Mouse (Mus musculus) embryonic facial prominence, embryonic 12.5 days (tissue): Measurements from ENCODE around the gene Slc35g1. TPM values are rescaled to one million over a fixed set of nuclear protein-coding genes. Genes with fewer than 3 reads are reported as not detected.

Source experiments
- ATAC-seq: fragments of 200-750 bp; cut with Nextera tagmentation; 2 replicates; pipeline ENCODE4 v1.8.0; 2017; ENCODE audit not compliant: insufficient number of reproducible peaks, insufficient read depth, low FRiP score, low TSS enrichment
- H3K27ac ChIP-seq: fragments of 300-500 bp; sonication (generic); 2 replicates; pipeline ENCODE4 v1.5.1; 2016; ENCODE audit warnings: mild to moderate bottlenecking
- H3K27me3 ChIP-seq: fragments of 300-500 bp; sonication (generic); 2 replicates; pipeline ENCODE4 v1.6.1; 2016; ENCODE audit warnings: mild to moderate bottlenecking, moderate library complexity
- H3K36me3 ChIP-seq: fragments of 300-500 bp; sonication (generic); 2 replicates; pipeline ENCODE4 v1.6.1; 2016; ENCODE audit warnings: mild to moderate bottlenecking
- H3K4me1 ChIP-seq: fragments of 300-500 bp; sonication (generic); 2 replicates; pipeline ENCODE4 v1.6.1; 2016
- H3K4me2 ChIP-seq: fragments of 300-500 bp; sonication (generic); replicated peaks from 2 replicates; pipeline ENCODE4 v1.6.1; 2016; ENCODE audit warnings: mild to moderate bottlenecking, moderate library complexity
- H3K4me3 ChIP-seq: fragments of 300-500 bp; sonication (generic); 2 replicates; pipeline ENCODE4 v1.5.1; 2016; ENCODE audit warnings: mild to moderate bottlenecking
- H3K9ac ChIP-seq: fragments of 300-500 bp; sonication (generic); 2 replicates; pipeline ENCODE4 v1.6.1; 2016; ENCODE audit warnings: mild to moderate bottlenecking, moderate library complexity
- H3K9me3 ChIP-seq: fragments of 300-500 bp; sonication (generic); 2 replicates; pipeline ENCODE4 v1.6.1; 2016; ENCODE audit warnings: mild to moderate bottlenecking, moderate library complexity
- WGBS: fragments of 180-500 bp; shearing (Covaris S2); methylation state at CpG from one replicate; pipeline ENCODE4 v1.1.7; 2016; 5-methylcytosine and 5-hydroxymethylcytosine counted together
- polyA plus RNA-seq: library from polyadenylated mRNA; unstranded; fragments of >200 nt; fragmentation: Nextera tagmentation; extraction: Ambion mirVana; gene quantifications from 2 replicates; pipeline ENCODE4 v1.2.1, GENCODE M21; 2016

The Slc35g1 gene
- polyA plus RNA-seq, result 3.4 and 3.6 TPM in 2 replicates

DNA sequence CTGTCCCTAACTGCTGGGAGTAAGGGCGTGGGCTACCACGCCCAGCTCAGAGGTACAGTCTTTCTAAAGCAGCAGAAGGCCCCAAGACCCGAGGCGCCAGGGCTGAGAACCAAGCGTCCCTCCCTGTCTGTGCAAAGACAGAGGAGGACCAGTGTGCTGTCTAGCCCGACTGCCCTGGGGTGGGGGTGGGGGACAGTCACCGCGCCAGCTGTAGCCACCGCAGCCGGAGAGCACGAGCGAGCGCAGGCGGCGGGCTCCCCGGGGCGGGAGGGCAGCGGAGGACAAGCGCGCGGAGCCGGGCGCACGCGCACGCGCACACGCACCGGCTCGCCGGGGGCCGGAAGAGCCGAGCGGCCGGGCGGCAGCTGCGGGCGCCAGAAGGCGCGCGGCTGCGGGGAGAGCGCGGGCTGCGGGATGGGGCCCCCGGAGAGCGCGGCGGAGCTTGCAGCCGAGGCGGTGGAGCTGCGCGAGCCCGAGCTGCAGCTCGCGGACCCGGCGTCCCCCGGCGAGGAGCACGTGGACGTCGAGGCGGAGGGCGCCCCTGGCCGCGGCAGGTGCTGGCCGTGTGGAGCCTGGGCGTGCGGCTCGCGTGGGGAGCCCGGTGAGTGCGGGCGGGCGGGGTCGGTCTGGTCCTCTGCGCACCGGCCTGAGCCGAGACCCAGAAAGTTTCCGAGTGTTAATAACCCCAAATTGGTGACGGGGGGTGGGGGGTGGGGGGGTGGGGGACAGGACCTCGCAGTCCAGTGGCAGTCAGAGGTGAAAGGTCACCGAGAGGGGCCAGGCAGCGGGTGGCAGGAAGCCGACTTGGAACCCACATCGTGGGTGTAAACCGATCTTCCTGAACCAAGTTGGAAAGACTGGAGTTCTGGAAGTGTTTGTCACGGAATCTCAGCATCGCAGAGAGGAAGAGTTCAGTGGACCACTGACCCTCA, at the start of gene Slc35g1:
Slc35g1 (plus strand) TSS at position 280 of the 932 bp plus-strand sequence.
- peak; percentile 90 for ATAC-seq

DNA sequence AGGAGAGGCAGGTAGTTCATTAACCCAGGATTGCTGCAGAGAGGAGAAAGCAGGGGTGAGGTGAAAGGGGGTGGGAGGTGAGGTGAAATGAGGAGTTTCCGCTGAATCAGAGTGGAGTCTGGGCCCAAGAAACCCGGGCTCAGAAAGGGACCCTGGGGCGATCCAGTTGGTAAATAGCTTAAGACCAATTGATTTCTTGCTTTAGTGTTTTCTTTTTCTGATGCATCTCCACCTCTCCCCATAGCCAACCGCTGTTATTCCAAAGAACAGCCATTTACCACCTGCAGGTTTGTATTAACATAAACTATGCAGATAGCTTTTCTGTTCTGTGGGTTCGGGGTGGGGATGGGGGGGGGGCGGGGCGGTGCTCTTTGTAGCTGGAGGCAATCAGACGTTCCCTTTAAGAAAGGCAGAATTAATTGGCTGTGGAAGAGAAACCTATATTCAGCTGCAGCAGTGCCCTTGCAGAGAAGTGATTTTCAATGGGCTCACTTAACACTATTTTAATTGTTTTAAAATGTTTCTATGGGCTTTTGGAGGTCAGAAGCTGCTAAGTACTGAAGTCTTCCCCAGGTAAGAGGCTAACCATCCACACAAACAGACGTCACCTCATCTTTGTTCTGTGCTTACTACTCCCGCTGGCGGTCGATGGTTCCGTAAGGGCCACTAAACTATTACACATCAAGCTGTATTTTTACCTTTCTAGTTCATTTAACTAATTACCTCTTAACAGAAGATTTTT, 47.3 kb upstream of the Slc35g1 start:
- Histone ChIP-seq H3K4me3 (no peak overlapping the region), H3K9ac (no peak overlapping the region), H3K27ac (no peak overlapping the region), H3K36me3 (no peaks in the 10 kb centered on the region), H3K4me2 (no peak overlapping the region), H3K9me3 (no peaks in the 10 kb centered on the region), H3K4me1 (no peaks in the 10 kb centered on the region), H3K27me3 (no peaks in the 10 kb centered on the region)
- ATAC-seq, result no peak
- 37% methylated on average over 13 of the region's 13 CpGs for WGBS

More for the DNA sequence above, at the start of gene Slc35g1:
- Histone ChIP-seq H3K27ac (no peak within 1 kb of the TSS), H3K9me3 (no peaks in the 10 kb centered on the region), H3K36me3 (no peaks in the 10 kb centered on the region), H3K27me3 (peaks cover 7% of the 10 kb centered on the region; the same call in 1 of the 2 replicates), H3K4me2 (peak within 1 kb of the TSS; percentile 91), H3K4me1 (0 out of 2 replicates have a peak, but pooled peaks cover 4% of the 10 kb centered on the region), H3K9ac (peak within 1 kb of the TSS; percentile 50), H3K4me3 (peak within 1 kb of the TSS; percentile 64)
- under 1% methylated on average over 90 of the region's 90 CpGs for WGBS

DNA sequence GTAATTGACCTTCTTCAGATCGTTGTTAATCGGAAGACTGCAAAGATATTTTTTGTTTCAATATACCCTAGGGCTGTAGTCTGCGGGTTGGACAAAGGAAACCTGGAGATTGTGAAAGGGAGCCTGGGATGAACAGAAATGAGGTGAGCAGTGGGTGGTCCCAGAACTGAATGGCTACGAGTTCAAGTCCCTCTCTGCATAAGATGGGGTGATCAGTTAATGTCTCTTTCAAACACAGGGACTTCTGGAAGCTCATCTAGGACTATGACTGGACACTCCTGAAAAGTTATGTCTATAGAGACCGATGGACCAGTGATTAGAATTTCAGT, 46.8 kb upstream of the Slc35g1 start:
- Histone ChIP-seq H3K27me3 (no peaks in the 10 kb centered on the region), H3K4me3 (no peak overlapping the region), H3K36me3 (no peaks in the 10 kb centered on the region), H3K4me1 (no peaks in the 10 kb centered on the region), H3K4me2 (no peak overlapping the region), H3K27ac (no peak overlapping the region), H3K9ac (no peak overlapping the region), H3K9me3 (no peaks in the 10 kb centered on the region)
- WGBS, result 75% methylated on average over 5 of the region's 5 CpGs
- ATAC-seq, result no peak

DNA sequence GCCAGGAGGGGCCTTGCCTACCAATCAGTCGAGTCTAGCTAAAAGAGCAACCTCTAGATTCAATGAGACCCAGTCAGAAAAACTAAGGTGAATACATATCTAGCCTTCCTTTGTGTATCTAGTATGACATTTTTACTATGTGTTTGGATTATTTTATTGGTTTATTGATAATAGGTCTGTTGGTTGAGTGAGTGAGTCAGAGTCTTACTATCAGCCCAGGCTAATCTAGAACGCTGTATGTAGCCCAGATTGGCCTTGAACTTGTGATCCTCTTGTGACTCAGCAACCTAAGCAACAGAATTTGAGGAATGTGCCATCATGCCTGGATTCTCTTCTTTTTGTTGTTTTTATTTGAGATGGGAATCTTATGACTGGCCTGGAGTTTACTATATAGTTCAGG, 44.6 kb upstream of the Slc35g1 start:
- no peak overlapping the region for H3K9ac ChIP-seq
- no peaks in the 10 kb centered on the region for H3K27me3 ChIP-seq
- H3K9me3 ChIP-seq, result no peaks in the 10 kb centered on the region
- H3K4me3 ChIP-seq, result no peak overlapping the region
- ATAC-seq, result no peak
- H3K4me1 ChIP-seq, result no peaks in the 10 kb centered on the region
- H3K36me3 ChIP-seq, result no peaks in the 10 kb centered on the region
- 82% methylated on average over 2 of the region's 2 CpGs for WGBS
- H3K27ac ChIP-seq, result no peak overlapping the region
- no peak overlapping the region for H3K4me2 ChIP-seq

DNA sequence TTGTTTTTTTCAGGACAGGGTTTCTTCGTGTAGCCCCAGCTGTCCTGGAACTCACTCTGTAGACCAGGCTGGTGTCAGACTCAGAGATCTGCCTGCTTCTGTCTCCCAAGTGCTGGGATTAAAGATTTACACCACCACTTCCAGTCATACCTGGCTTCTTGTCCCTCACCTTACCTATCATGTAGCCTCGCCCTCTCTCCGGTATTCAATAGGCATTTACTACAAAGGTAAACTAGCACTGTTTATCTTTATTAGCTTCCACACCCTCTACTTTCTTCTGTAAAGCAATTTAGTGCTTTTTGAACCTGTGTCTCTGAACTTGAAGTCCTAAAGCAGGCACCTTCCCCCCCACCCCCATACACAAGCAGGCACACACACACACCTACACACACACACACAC, 44.1 kb upstream of the Slc35g1 start:
- WGBS, result 96% methylated on average over 3 of the region's 3 CpGs
- no peak overlapping the region for H3K27ac ChIP-seq
- H3K9me3 ChIP-seq, result no peaks in the 10 kb centered on the region
- H3K9ac ChIP-seq, result no peak overlapping the region
- H3K36me3 ChIP-seq, result no peaks in the 10 kb centered on the region
- no peaks in the 10 kb centered on the region for H3K4me1 ChIP-seq
- no peaks in the 10 kb centered on the region for H3K27me3 ChIP-seq
- ATAC-seq, result no peak
- no peak overlapping the region for H3K4me3 ChIP-seq
- H3K4me2 ChIP-seq, result no peak overlapping the region

DNA sequence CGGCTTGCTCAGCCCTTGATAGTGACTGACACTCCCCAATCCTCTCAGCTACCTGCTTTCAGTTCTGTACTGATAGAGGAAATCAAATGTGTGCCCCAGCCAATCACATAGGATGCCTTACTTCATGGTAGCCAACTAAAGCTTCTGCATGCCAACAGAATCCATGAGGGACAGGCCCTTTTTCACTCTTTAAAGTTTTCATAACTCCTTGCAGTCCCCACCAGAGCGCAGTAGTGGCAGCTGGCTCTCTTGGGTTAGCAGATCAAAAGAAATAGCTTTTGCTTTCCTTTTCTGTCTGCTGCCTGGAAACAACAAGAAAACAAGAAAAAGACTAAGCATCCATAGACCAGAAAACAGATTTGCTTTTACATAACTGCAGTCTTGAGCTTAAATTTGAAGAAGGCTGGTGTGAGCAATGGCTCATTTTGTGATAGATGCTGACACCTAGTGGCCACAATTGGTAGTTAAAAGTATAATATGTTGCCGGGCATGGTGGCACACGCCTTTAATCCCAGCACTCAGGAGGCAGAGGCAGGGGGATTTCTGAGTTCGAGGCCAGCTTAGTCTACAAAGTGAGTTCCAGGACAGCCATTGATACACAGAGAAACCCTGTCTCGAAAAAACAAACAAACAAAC, 43.2 kb upstream of the Slc35g1 start:
- Histone ChIP-seq H3K4me3 (no peak overlapping the region), H3K9me3 (no peaks in the 10 kb centered on the region), H3K27ac (no peak overlapping the region), H3K36me3 (no peaks in the 10 kb centered on the region), H3K4me2 (no peak overlapping the region), H3K27me3 (no peaks in the 10 kb centered on the region), H3K4me1 (no peaks in the 10 kb centered on the region), H3K9ac (no peak overlapping the region)
- 41% methylated on average over 6 of the region's 6 CpGs for WGBS
- ATAC-seq, result no peak

GRCm38 (mm10) chr19:38354279-38354678, 41.5 kb upstream of the Slc35g1 start:
- ATAC-seq, result no peak
- no peaks in the 10 kb centered on the region for H3K4me1 ChIP-seq
- no peaks in the 10 kb centered on the region for H3K36me3 ChIP-seq
- no peaks in the 10 kb centered on the region for H3K27me3 ChIP-seq
- no peaks in the 10 kb centered on the region for H3K9me3 ChIP-seq
- no peak overlapping the region for H3K27ac ChIP-seq
- H3K4me3 ChIP-seq, result no peak overlapping the region
- 97% methylated on average over 1 of the region's 1 CpGs for whole genome bisulfite sequencing
- no peak overlapping the region for H3K9ac ChIP-seq
- H3K4me2 ChIP-seq, result no peak overlapping the region

DNA sequence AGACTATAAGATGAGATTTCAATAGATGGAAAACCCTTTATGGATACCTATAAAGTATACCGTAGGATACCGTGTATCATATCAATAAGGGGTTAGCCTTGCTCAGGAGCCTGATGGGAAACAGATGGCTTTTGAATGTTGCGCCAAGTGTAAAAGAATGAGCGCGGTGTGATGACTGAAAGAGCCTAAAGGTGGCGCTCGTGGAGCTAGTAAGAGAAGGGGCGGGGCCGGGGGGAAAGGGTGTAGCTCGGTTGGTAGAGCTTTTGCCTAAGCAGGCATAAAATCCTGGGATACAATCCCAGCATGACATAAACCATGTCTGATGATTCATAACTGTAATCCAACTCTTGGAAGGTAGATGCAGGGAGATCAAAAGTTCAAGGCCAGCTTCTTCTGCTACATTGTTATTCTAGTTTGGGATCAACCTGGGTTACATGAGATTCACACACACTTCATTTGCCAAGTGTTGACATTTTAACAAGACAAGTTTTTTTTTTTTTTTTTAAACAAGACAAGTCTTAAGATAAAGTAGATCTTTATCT, 40.9 kb upstream of the Slc35g1 start:
- no peak overlapping the region for H3K4me3 ChIP-seq
- no peak overlapping the region for H3K4me2 ChIP-seq
- no peaks in the 10 kb centered on the region for H3K36me3 ChIP-seq
- WGBS, result 72% methylated on average over 10 of the region's 10 CpGs
- no peak overlapping the region for H3K27ac ChIP-seq
- no peaks in the 10 kb centered on the region for H3K9me3 ChIP-seq
- no peaks in the 10 kb centered on the region for H3K4me1 ChIP-seq
- H3K9ac ChIP-seq, result no peak overlapping the region
- no peak for ATAC-seq
- no peaks in the 10 kb centered on the region for H3K27me3 ChIP-seq

GRCm38 (mm10) chr19:38356211-38356828, 39.5 kb upstream of the Slc35g1 start:
- H3K36me3 ChIP-seq, result no peaks in the 10 kb centered on the region
- H3K4me2 ChIP-seq, result no peak overlapping the region
- H3K9me3 ChIP-seq, result no peaks in the 10 kb centered on the region
- no peak for ATAC-seq
- H3K27me3 ChIP-seq, result no peaks in the 10 kb centered on the region
- no peaks in the 10 kb centered on the region for H3K4me1 ChIP-seq
- 70% methylated on average over 8 of the region's 8 CpGs for WGBS
- H3K9ac ChIP-seq, result no peak overlapping the region
- no peak overlapping the region for H3K4me3 ChIP-seq
- no peak overlapping the region for H3K27ac ChIP-seq

DNA sequence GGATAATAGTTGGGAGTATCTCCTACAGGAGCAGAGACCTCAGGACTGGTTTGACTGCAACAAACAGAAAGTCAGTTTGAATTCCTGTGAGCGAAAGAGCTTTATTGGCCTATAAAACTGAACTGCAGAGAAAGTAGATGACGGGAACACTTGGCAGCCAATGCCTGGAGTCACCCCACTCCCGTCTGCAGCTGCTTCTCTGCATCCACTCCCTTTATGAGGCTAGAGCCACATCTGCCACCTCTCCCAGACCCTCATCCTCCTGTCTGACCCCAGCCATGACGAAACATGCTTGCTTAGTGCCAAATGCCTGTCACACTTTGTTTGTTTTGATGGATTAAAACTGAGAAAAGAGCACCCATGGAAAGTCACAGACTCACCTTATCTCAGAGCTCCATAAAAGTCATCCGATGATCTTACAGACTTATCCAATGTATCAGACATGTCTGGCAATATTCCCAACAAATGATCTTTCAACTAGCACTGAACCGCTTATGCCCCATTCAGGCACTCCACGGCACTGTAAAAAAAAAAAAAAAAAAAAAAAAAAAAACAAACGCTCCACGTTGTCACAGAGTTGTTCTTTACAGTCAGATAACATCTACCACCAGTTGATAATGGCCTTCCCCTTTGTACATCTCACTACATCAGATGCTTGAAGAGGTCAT, 37.7 kb upstream of the Slc35g1 start:
- ATAC-seq, result no peak
- H3K27ac ChIP-seq, result no peak overlapping the region
- H3K4me3 ChIP-seq, result no peak overlapping the region
- no peaks in the 10 kb centered on the region for H3K36me3 ChIP-seq
- H3K9me3 ChIP-seq, result no peaks in the 10 kb centered on the region
- no peak overlapping the region for H3K9ac ChIP-seq
- no peaks in the 10 kb centered on the region for H3K4me1 ChIP-seq
- no peak overlapping the region for H3K4me2 ChIP-seq
- 75% methylated on average over 9 of the region's 9 CpGs for WGBS
- H3K27me3 ChIP-seq, result no peaks in the 10 kb centered on the region

GRCm38 (mm10) chr19:38359287-38359686, 36.5 kb upstream of the Slc35g1 start:
- peaks cover 4% of the 10 kb centered on the region; the same call in 1 of the 2 replicates for H3K4me1 ChIP-seq
- no peak overlapping the region for H3K4me3 ChIP-seq
- H3K36me3 ChIP-seq, result no peaks in the 10 kb centered on the region
- 78% methylated on average over 1 of the region's 1 CpGs for WGBS
- H3K9ac ChIP-seq, result no peak overlapping the region
- no peak overlapping the region for H3K27ac ChIP-seq
- no peak overlapping the region for H3K4me2 ChIP-seq
- no peaks in the 10 kb centered on the region for H3K9me3 ChIP-seq
- no peak for ATAC-seq
- H3K27me3 ChIP-seq, result no peaks in the 10 kb centered on the region
